Mouse (Mus musculus) ES-Bruce4 (cell line): ENCODE measurements at regions not wholly inside any gene's neighbourhood (a gene's known extent, or its start where the extent isn't known, plus 50 kb on each side); places are given as distances from the start of the nearest gene placed in this dataset.

Source experiments
- CTCF ChIP-seq: IDR thresholded peaks from one replicate; pipeline ENCODE4 v1.8.1; 2011; ENCODE audit warnings: low read depth, low read length
- EP300 ChIP-seq: IDR thresholded peaks from 2 replicates; pipeline ENCODE4 v1.6.1; 2011; ENCODE audit warnings: low read depth, low read length; ENCODE audit not compliant: insufficient read depth
- POLR2A ChIP-seq: IDR thresholded peaks from one replicate; pipeline ENCODE4 v1.8.1; 2011; ENCODE audit warnings: low read length; ENCODE audit not compliant: insufficient read depth

DNA sequence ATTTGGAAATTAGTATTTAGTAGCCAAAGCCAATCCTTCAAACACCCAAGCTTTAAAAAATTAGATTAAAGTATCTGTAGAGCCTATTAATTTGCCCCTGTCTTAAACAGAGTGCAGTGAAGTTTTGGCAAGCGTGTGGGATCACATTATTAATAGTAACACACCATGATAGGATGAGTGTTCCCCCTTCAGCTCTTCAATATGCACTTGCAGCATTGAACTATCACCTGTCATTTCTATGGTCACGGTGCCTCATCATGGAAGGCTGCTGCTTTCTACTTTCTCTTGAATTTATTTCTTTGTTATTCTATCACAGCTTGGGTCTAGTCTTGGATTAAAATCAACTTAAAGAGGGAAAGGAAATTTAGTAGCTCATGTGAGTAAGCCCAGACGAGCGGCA, 196.4 kb downstream of the Pmp22 start:
- TF ChIP-seq CTCF (no peak), EP300 (no peak), POLR2A (no peak)
